Mouse (Mus musculus): Measurements from ENCODE around the gene Stip1. TPM values are rescaled to one million over a fixed set of nuclear protein-coding genes. Genes with fewer than 3 reads are reported as not detected.

Gene Stip1
- total and polyA plus RNA-seq, 3 experiments = 284 to 430 (median 370) TPM

DNA sequence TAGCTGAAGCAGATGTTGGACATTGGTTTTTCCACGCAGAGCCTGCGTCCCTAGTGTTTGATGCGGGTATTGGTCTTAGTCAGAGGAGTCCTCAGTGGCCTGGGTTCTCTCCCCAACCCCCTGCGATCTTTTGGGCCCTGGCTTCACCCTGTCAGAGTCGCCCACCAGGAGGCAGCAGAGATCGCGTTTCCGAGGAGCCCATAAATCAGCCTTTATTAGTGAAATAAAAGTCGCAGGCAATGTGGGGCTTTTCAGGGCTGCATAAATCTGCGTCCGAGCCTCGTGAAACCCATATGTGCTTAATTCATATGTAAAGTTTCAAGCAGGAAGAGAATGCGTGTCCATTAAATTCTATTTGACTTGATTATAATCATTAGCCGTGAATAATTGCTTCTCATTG, 28.4 kb upstream of the Stip1 start:
- Histone ChIP-seq H3K4me1 (ENCODE audit: control insufficient read depth in 1 of 2, insufficient read depth in 2 of 2, low read length in 2 of 2) (peaks cover 4 to 27% of the 10 kb centered on the region in 2 experiments; a peak in 3 of 4 replicates), H3K36me3 (ENCODE audit: control insufficient read depth in 1 of 2, insufficient read depth in 2 of 2, low read length in 2 of 2) (peaks cover 0 to 5% of the 10 kb centered on the region in 2 experiments; a peak in 1 of 4 replicates), H3K27ac (ENCODE audit: control insufficient read depth, low read depth, low read length) (no peak overlapping the region), H3K79me2 (ENCODE audit: control insufficient read depth, insufficient read depth, low read length, poor library complexity) (no peaks in the 10 kb centered on the region), H3K4me3 (ENCODE audit: control insufficient read depth in 1 of 2, insufficient read depth in 1 of 2, low read depth in 2 of 2, low read length in 2 of 2) (peak overlapping the region; percentile 23 to 29; a peak in 3 of 4 replicates), H3K27me3 (ENCODE audit: control insufficient read depth in 1 of 2, insufficient read depth in 2 of 2, low read length in 2 of 2) (no peaks in the 10 kb centered on the region), H3K9ac (ENCODE audit: control insufficient read depth, low read depth, low read length, poor library complexity, severe bottlenecking) (peak overlapping the region; percentile 39), H3K9me3 (replicated peaks; ENCODE audit: insufficient read depth, low read length) (no peaks in the 10 kb centered on the region)
- TF ChIP-seq MAFK (IDR thresholded peaks at IDR 0.05; ENCODE audit: borderline replicate concordance, low read depth, low read length) = no peak
- TF ChIP-seq ZKSCAN1 (IDR thresholded peaks at IDR 0.05; ENCODE audit: low read depth, low read length) = no peak
- TF ChIP-seq KAT2A (conservative IDR thresholded peaks at IDR 0.05; ENCODE audit: low read depth, low read length) = no peak
- TF ChIP-seq HCFC1 (IDR thresholded peaks at IDR 0.05; ENCODE audit: low read depth, low read length) = no peak
- peak; percentile 49; the same call in 1 of the 2 replicates for TF ChIP-seq ZNF384 (IDR thresholded peaks at IDR 0.05; ENCODE audit: low read depth, low read length)
- TF ChIP-seq RAD21 (IDR thresholded peaks at IDR 0.05; ENCODE audit: low read depth, low read length) = peak; percentile 94
- TF ChIP-seq E2F4 (IDR thresholded peaks at IDR 0.05; ENCODE audit: borderline replicate concordance, low read depth, low read length) = no peak
- TF ChIP-seq TBP (IDR thresholded peaks at IDR 0.05; ENCODE audit: low read depth, low read length) = no peak
- no peak for TF ChIP-seq UBTF (IDR thresholded peaks at IDR 0.05; ENCODE audit: borderline replicate concordance, insufficient read depth, low read depth, low read length)
- no peak for TF ChIP-seq POLR2A (IDR thresholded peaks at IDR 0.05; ENCODE audit: control insufficient read depth in 1 of 2, insufficient read depth in 1 of 2, low read depth in 1 of 2, low read length in 2 of 2, poor library complexity in 1 of 2)
- peak; percentile 81 to 95 (median 94) for TF ChIP-seq CTCF (IDR thresholded peaks at IDR 0.05 in 2 of 3, conservative IDR thresholded peaks at IDR 0.05 in 1 of 3; ENCODE audit: control insufficient read depth in 1 of 3, insufficient read depth in 1 of 3, low read depth in 2 of 3, low read length in 3 of 3, poor library complexity in 1 of 3, severe bottlenecking in 1 of 3)
- TF ChIP-seq SMC3 (IDR thresholded peaks at IDR 0.05; ENCODE audit: low read depth, low read length) = peak; percentile 93
- no peak for TF ChIP-seq ETS1 (IDR thresholded peaks at IDR 0.05; ENCODE audit: low read depth, low read length)
- no peak for TF ChIP-seq TAL1 (IDR thresholded peaks at IDR 0.05; ENCODE audit: low read length)
- no peak for TF ChIP-seq JUND (IDR thresholded peaks at IDR 0.05; ENCODE audit: low read depth, low read length)
- no peak for TF ChIP-seq CHD1 (IDR thresholded peaks at IDR 0.05; ENCODE audit: low read depth, low read length)
- TF ChIP-seq NRF1 (IDR thresholded peaks at IDR 0.05; ENCODE audit: insufficient read depth, low read depth, low read length, poor library complexity, severe bottlenecking) = no peak
- TF ChIP-seq GABPA (IDR thresholded peaks at IDR 0.05; ENCODE audit: low read depth, low read length) = no peak
- TF ChIP-seq NELFE (IDR thresholded peaks at IDR 0.05; ENCODE audit: low read depth, low read length) = no peak
- 0 out of 2 replicates have a peak, but pooled peaks have one; percentile 19 for TF ChIP-seq TCF12 (IDR thresholded peaks at IDR 0.05; ENCODE audit: low read depth, low read length)
- no peak for TF ChIP-seq EP300 (IDR thresholded peaks at IDR 0.05; ENCODE audit: low read depth in 1 of 2, low read length in 2 of 2)
- no peak for TF ChIP-seq POLR2AphosphoS5 (IDR thresholded peaks at IDR 0.05; ENCODE audit: borderline replicate concordance, low read depth, low read length)
- peak; percentile 91 for TF ChIP-seq ZC3H11A (IDR thresholded peaks at IDR 0.05; ENCODE audit: low read depth, low read length)
- no peak for TF ChIP-seq MXI1 (IDR thresholded peaks at IDR 0.05; ENCODE audit: low read depth, low read length)
- TF ChIP-seq SIN3A (IDR thresholded peaks at IDR 0.05; ENCODE audit: low read length) = peak; percentile 56
- no peak for TF ChIP-seq MAZ (IDR thresholded peaks at IDR 0.05; ENCODE audit: low read depth, low read length)
- DNase-seq (ENCODE audit: low read depth, low spot score) = peak; percentile 80
